Mouse (Mus musculus) mature B cell (primary cell): ENCODE measurements at regions not wholly inside any gene's neighbourhood (a gene's known extent, or its start where the extent isn't known, plus 50 kb on each side); places are given as distances from the start of the nearest gene placed in this dataset.

Experiments
- in situ Hi-C: fragments of 300-500 bp; cut with MboI; formaldehyde crosslinking; loops from 2 replicates; pipeline ENCODE4 v1.14.3; 2019

- in situ Hi-C loops: no loop called here
Measured at GRCm38 (mm10) chr11:112982165-112982801, 200.3 kb downstream of the Sox9 start.

- in situ Hi-C loops: no loop called here
Measured at GRCm38 (mm10) chr11:112982802-112983591, 201.0 kb downstream of the Sox9 start.

GRCm38 (mm10) chr11:112986029-112986573 is 204.1 kb downstream of the Sox9 start:
- in situ Hi-C loops: no loop called here

- in situ Hi-C loops: no loop called here
Measured at GRCm38 (mm10) chr11:112987782-112988181, 205.8 kb downstream of the Sox9 start.

GRCm38 (mm10) chr11:112988900-112989299 is 206.9 kb downstream of the Sox9 start:
- in situ Hi-C loops: no loop called here

- in situ Hi-C loops: no loop called here
Measured at GRCm38 (mm10) chr11:112989981-112990512, 208.0 kb downstream of the Sox9 start.

- in situ Hi-C loops: no loop called here
Measured at GRCm38 (mm10) chr11:112990751-112991150, 208.7 kb downstream of the Sox9 start.

GRCm38 (mm10) chr11:112991862-112992261 is 209.8 kb downstream of the Sox9 start:
- in situ Hi-C loops: no loop called here

GRCm38 (mm10) chr11:112998777-112999583 is 217.0 kb downstream of the Sox9 start:
- in situ Hi-C loops: no loop called here

- in situ Hi-C loops: no loop called here
Measured at GRCm38 (mm10) chr11:113001071-113001470, 219.0 kb downstream of the Sox9 start.

GRCm38 (mm10) chr11:113005895-113006294 is 223.9 kb downstream of the Sox9 start:
- in situ Hi-C loops: no loop called here

- in situ Hi-C loops: no loop called here
Measured at GRCm38 (mm10) chr11:113008521-113008920, 226.5 kb downstream of the Sox9 start.

- in situ Hi-C loops: no loop called here
Measured at GRCm38 (mm10) chr11:113009376-113009775, 227.4 kb downstream of the Sox9 start.

GRCm38 (mm10) chr11:113010906-113011305 is 228.9 kb downstream of the Sox9 start:
- in situ Hi-C loops: no loop called here

GRCm38 (mm10) chr11:113014186-113015010 is 232.4 kb downstream of the Sox9 start:
- in situ Hi-C loops: no loop called here

GRCm38 (mm10) chr11:113015686-113016304 is 233.8 kb downstream of the Sox9 start:
- in situ Hi-C loops: no loop called here

- in situ Hi-C loops: no loop called here
Measured at GRCm38 (mm10) chr11:113016801-113017715, 235.0 kb downstream of the Sox9 start.

GRCm38 (mm10) chr11:113021533-113021932 is 239.5 kb downstream of the Sox9 start:
- in situ Hi-C loops: no loop called here

GRCm38 (mm10) chr11:113026994-113027393 is 245.0 kb downstream of the Sox9 start:
- in situ Hi-C loops: no loop called here
